Mouse (Mus musculus): Measurements from ENCODE around the gene Slc12a3. TPM values are rescaled to one million over a fixed set of nuclear protein-coding genes. Genes with fewer than 3 reads are reported as not detected.

Gene Slc12a3
- polyA plus RNA-seq, 1 experiment from 2014 or later: not detected

GRCm38 (mm10) chr8:94306989-94307513 is 21.9 kb upstream of the Slc12a3 start:
- Histone ChIP-seq H3K4me1 (no peaks in the 10 kb centered on the region), H3K9me3 (no peaks in the 10 kb centered on the region), H3K27ac (no peak overlapping the region), H3K36me3 (peaks cover 78% of the 10 kb centered on the region), H3K9ac (no peak overlapping the region), H3K4me3 (no peak overlapping the region), H3K27me3 (no peaks in the 10 kb centered on the region), H3K4me2 (no peak overlapping the region)
- ATAC-seq (ENCODE audit: insufficient number of reproducible peaks, low FRiP score, low TSS enrichment, low read depth): no peak
- WGBS: 78% methylated on average over 7 of the region's 7 CpGs

- Histone ChIP-seq H3K36me3 (peaks cover 74% of the 10 kb centered on the region), H3K4me3 (no peak overlapping the region), H3K4me2 (no peak overlapping the region), H3K4me1 (no peaks in the 10 kb centered on the region), H3K9me3 (no peaks in the 10 kb centered on the region), H3K27ac (no peak overlapping the region), H3K9ac (no peak overlapping the region), H3K27me3 (no peaks in the 10 kb centered on the region)
- WGBS: 91% methylated on average over 9 of the region's 9 CpGs
- no peak for ATAC-seq (ENCODE audit: insufficient number of reproducible peaks, low FRiP score, low TSS enrichment, low read depth)
These were observed 21.3 kb upstream of the Slc12a3 start for GRCm38 (mm10) chr8:94307652-94308051.

- Histone ChIP-seq H3K27ac (no peak overlapping the region), H3K4me1 (no peaks in the 10 kb centered on the region), H3K4me2 (no peak overlapping the region), H3K27me3 (no peaks in the 10 kb centered on the region), H3K4me3 (no peak overlapping the region), H3K9ac (no peak overlapping the region), H3K9me3 (no peaks in the 10 kb centered on the region), H3K36me3 (peaks cover 42% of the 10 kb centered on the region)
- no peak for ATAC-seq (ENCODE audit: insufficient number of reproducible peaks, low FRiP score, low TSS enrichment, low read depth)
- 79% methylated on average over 2 of the region's 2 CpGs for WGBS
These were observed 14.9 kb upstream of the Slc12a3 start for GRCm38 (mm10) chr8:94314069-94314468.

- no peaks in the 10 kb centered on the region for H3K9me3 ChIP-seq
- H3K36me3 ChIP-seq: peaks cover 25% of the 10 kb centered on the region
- no peak overlapping the region for H3K27ac ChIP-seq
- no peaks in the 10 kb centered on the region for H3K27me3 ChIP-seq
- no peak overlapping the region for H3K4me2 ChIP-seq
- H3K4me3 ChIP-seq: no peak overlapping the region
- no peak for ATAC-seq (ENCODE audit: insufficient number of reproducible peaks, low FRiP score, low TSS enrichment, low read depth)
- 0 out of 2 replicates have a peak, but pooled peaks cover 2% of the 10 kb centered on the region for H3K4me1 ChIP-seq
- H3K9ac ChIP-seq: no peak overlapping the region
- 88% methylated on average over 2 of the region's 2 CpGs for WGBS
These were observed 11.8 kb upstream of the Slc12a3 start for GRCm38 (mm10) chr8:94317249-94317648.

- no peak overlapping the region for H3K9ac ChIP-seq
- no peaks in the 10 kb centered on the region for H3K9me3 ChIP-seq
- H3K36me3 ChIP-seq: peaks cover 25% of the 10 kb centered on the region
- H3K27me3 ChIP-seq: no peaks in the 10 kb centered on the region
- no peak for ATAC-seq (ENCODE audit: insufficient number of reproducible peaks, low FRiP score, low TSS enrichment, low read depth)
- no peak overlapping the region for H3K4me3 ChIP-seq
- H3K4me1 ChIP-seq: 0 out of 2 replicates have a peak, but pooled peaks cover 2% of the 10 kb centered on the region
- no peak overlapping the region for H3K27ac ChIP-seq
- WGBS: 92% methylated on average over 2 of the region's 2 CpGs
- H3K4me2 ChIP-seq: no peak overlapping the region
These were observed 11.3 kb upstream of the Slc12a3 start for GRCm38 (mm10) chr8:94317691-94318090.

- H3K4me1 ChIP-seq: 0 out of 2 replicates have a peak, but pooled peaks cover 5% of the 10 kb centered on the region
- H3K36me3 ChIP-seq: peaks cover 10% of the 10 kb centered on the region
- H3K4me2 ChIP-seq: no peak overlapping the region
- H3K9me3 ChIP-seq: no peaks in the 10 kb centered on the region
- 84% methylated on average over 2 of the region's 2 CpGs for WGBS
- H3K27me3 ChIP-seq: no peaks in the 10 kb centered on the region
- no peak overlapping the region for H3K9ac ChIP-seq
- no peak for ATAC-seq (ENCODE audit: insufficient number of reproducible peaks, low FRiP score, low TSS enrichment, low read depth)
- H3K27ac ChIP-seq: no peak overlapping the region
- no peak overlapping the region for H3K4me3 ChIP-seq
These were observed 9.0 kb upstream of the Slc12a3 start for GRCm38 (mm10) chr8:94320036-94320435.

GRCm38 (mm10) chr8:94322083-94322482 is 6.9 kb upstream of the Slc12a3 start:
- no peak for ATAC-seq (ENCODE audit: insufficient number of reproducible peaks, low FRiP score, low TSS enrichment, low read depth)
- Histone ChIP-seq H3K36me3 (no peaks in the 10 kb centered on the region), H3K4me1 (0 out of 2 replicates have a peak, but pooled peaks cover 5% of the 10 kb centered on the region), H3K27me3 (no peaks in the 10 kb centered on the region), H3K4me3 (no peak overlapping the region), H3K9me3 (no peaks in the 10 kb centered on the region), H3K4me2 (no peak overlapping the region), H3K9ac (no peak overlapping the region), H3K27ac (no peak overlapping the region; the same call in 1 of the 2 replicates)
- WGBS: 38% methylated on average over 4 of the region's 4 CpGs

GRCm38 (mm10) chr8:94323041-94323440 is 6.0 kb upstream of the Slc12a3 start:
- H3K9me3 ChIP-seq: no peaks in the 10 kb centered on the region
- H3K4me1 ChIP-seq: 0 out of 2 replicates have a peak, but pooled peaks cover 5% of the 10 kb centered on the region
- WGBS: 67% methylated on average over 6 of the region's 6 CpGs
- no peaks in the 10 kb centered on the region for H3K27me3 ChIP-seq
- H3K4me2 ChIP-seq: no peak overlapping the region
- H3K4me3 ChIP-seq: no peak overlapping the region
- no peak overlapping the region for H3K27ac ChIP-seq
- H3K36me3 ChIP-seq: no peaks in the 10 kb centered on the region
- no peak overlapping the region for H3K9ac ChIP-seq
- no peak for ATAC-seq (ENCODE audit: insufficient number of reproducible peaks, low FRiP score, low TSS enrichment, low read depth)

- ATAC-seq (ENCODE audit: insufficient number of reproducible peaks, low FRiP score, low TSS enrichment, low read depth): no peak
- H3K36me3 ChIP-seq: no peaks in the 10 kb centered on the region
- 0 out of 2 replicates have a peak, but pooled peaks cover 3% of the 10 kb centered on the region for H3K27me3 ChIP-seq
- 52% methylated on average over 12 of the region's 12 CpGs for WGBS
- 0 out of 2 replicates have a peak, but pooled peaks cover 5% of the 10 kb centered on the region for H3K4me1 ChIP-seq
- no peak overlapping the region for H3K4me3 ChIP-seq
- H3K9ac ChIP-seq: no peak overlapping the region
- H3K4me2 ChIP-seq: no peak overlapping the region
- H3K27ac ChIP-seq: no peak overlapping the region
- H3K9me3 ChIP-seq: no peaks in the 10 kb centered on the region
These were observed 4.9 kb upstream of the Slc12a3 start for GRCm38 (mm10) chr8:94324071-94324470.

GRCm38 (mm10) chr8:94326016-94326415 is 3.0 kb upstream of the Slc12a3 start:
- H3K27me3 ChIP-seq: peaks cover 12% of the 10 kb centered on the region; the same call in 1 of the 2 replicates
- H3K36me3 ChIP-seq: no peaks in the 10 kb centered on the region
- 0 out of 2 replicates have a peak, but pooled peaks cover 5% of the 10 kb centered on the region for H3K4me1 ChIP-seq
- H3K9ac ChIP-seq: no peak overlapping the region
- H3K4me3 ChIP-seq: no peak overlapping the region
- ATAC-seq (ENCODE audit: insufficient number of reproducible peaks, low FRiP score, low TSS enrichment, low read depth): no peak
- H3K27ac ChIP-seq: no peak overlapping the region
- no peak overlapping the region for H3K4me2 ChIP-seq
- WGBS: 52% methylated on average over 4 of the region's 4 CpGs
- H3K9me3 ChIP-seq: no peaks in the 10 kb centered on the region

- Histone ChIP-seq H3K27me3 (peaks cover 12% of the 10 kb centered on the region; the same call in 1 of the 2 replicates), H3K4me2 (no peak overlapping the region), H3K4me3 (no peak overlapping the region), H3K36me3 (no peaks in the 10 kb centered on the region), H3K4me1 (no peaks in the 10 kb centered on the region), H3K9me3 (no peaks in the 10 kb centered on the region), H3K27ac (no peak overlapping the region), H3K9ac (no peak overlapping the region)
- WGBS: 27% methylated on average over 4 of the region's 4 CpGs
- no peak for ATAC-seq (ENCODE audit: insufficient number of reproducible peaks, low FRiP score, low TSS enrichment, low read depth)
These were observed 1.7 kb downstream of the Slc12a3 start for GRCm38 (mm10) chr8:94330733-94331132.

- ATAC-seq (ENCODE audit: insufficient number of reproducible peaks, low FRiP score, low TSS enrichment, low read depth): no peak
- no peak overlapping the region for H3K4me3 ChIP-seq
- H3K4me2 ChIP-seq: no peak overlapping the region
- no peaks in the 10 kb centered on the region for H3K4me1 ChIP-seq
- WGBS: 50% methylated on average over 5 of the region's 5 CpGs
- H3K9ac ChIP-seq: no peak overlapping the region
- H3K27ac ChIP-seq: no peak overlapping the region
- H3K9me3 ChIP-seq: no peaks in the 10 kb centered on the region
- no peaks in the 10 kb centered on the region for H3K36me3 ChIP-seq
- peaks cover 12% of the 10 kb centered on the region; the same call in 1 of the 2 replicates for H3K27me3 ChIP-seq
These were observed 4.3 kb downstream of the Slc12a3 start for GRCm38 (mm10) chr8:94333345-94333744.

GRCm38 (mm10) chr8:94337559-94337958 is 8.6 kb downstream of the Slc12a3 start:
- 75% methylated on average over 8 of the region's 8 CpGs for WGBS

More at GRCm38 (mm10) chr8:94337559-94337958, 8.6 kb downstream of the Slc12a3 start:
- no peaks in the 10 kb centered on the region for H3K36me3 ChIP-seq
- no peak overlapping the region for H3K9ac ChIP-seq
- H3K4me1 ChIP-seq: no peaks in the 10 kb centered on the region
- H3K4me3 ChIP-seq: no peak overlapping the region
- ATAC-seq (ENCODE audit: insufficient number of reproducible peaks, low FRiP score, low TSS enrichment, low read depth): no peak
- H3K27me3 ChIP-seq: no peaks in the 10 kb centered on the region
- no peak overlapping the region for H3K27ac ChIP-seq
- H3K9me3 ChIP-seq: no peaks in the 10 kb centered on the region
- H3K4me2 ChIP-seq: no peak overlapping the region
